Mouse (Mus musculus): ENCODE results near the gene Tram2. TPM values are rescaled to one million over a fixed set of nuclear protein-coding genes. Genes with fewer than 3 reads are reported as not detected.

Tram2 gene
- 1 to 10 TPM; 3.4 to 4.5 TPM for polyA plus RNA-seq (2017; shearing (Covaris generic))

DNA sequence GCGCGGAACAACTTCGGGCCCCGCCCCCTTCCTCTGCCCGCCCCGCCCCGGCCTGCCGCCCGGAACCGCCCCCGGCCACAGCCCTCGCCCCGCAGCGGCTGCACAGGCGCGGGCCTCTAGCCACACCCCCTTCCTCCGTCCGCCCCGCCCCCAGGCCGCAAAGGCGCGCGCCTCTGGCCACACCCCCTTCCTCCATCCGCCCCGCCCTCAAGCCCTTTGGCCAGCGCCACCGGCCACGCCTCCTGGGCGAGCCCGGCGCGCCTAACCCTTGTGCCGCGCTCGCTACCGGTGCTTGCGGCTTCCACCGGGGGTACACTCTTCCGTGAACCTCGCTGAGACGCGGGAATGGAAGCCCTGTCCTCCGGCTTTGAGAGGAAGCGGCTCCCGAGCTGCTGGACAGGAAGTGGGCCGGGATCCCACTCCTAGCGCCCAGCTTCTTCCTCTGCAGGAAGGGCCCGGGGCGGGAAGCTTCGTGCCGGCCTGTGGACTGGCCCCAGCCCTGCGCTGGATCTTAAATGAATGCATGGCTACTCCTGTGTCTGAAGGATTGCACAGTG, at the start of gene Tram2:
Gene Tram2 (minus strand): TSS at position 13 of the 557 bp plus-strand sequence.

DNA sequence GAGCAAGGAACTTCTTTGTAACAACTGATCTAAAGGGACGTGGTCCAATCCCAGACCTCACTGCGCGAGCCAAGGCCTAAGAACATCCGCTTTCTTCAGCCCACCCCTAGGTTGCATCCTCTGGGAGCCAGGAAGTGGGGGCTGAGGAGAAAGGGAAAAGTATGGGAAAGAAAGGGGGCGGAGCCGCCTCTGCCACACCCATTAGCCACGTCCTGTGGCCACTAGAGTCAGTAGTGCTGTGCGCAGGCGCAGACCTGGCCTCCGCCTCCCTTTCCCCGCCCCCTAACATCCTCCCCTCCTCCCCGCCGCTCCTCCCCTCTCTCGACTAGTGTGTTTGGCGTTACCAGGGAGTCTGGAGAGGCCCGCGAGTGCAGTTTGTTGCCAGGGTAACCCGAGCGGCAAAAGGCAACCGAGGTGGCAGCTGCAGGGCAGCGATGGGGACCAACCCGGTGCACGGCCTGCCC, 127.7 kb downstream of the Tram2 start, which contains the start of gene Efhc1:
Gene Efhc1 (plus strand): TSS at position 327 of the 464 bp plus-strand sequence.

Other genes starting within 250 kb of the Tram2 start
- gene Paqr8, start 188.6 kb downstream of the Tram2 start, polyA plus RNA-seq (2017; shearing (Covaris generic)): 1 to 10 TPM; 4.2 to 6.4 TPM
- gene Efhc1, start 127.6 kb downstream of the Tram2 start, polyA plus RNA-seq (2017; shearing (Covaris generic)): 1 to 10 TPM in 1 of 2 experiments, under 1 TPM in 1; 0.93 to 1.2 TPM
- 1 to 10 TPM; 4.3 to 6.1 TPM for gene Tmem14a, start 139.3 kb upstream of the Tram2 start, polyA plus RNA-seq (2017; shearing (Covaris generic))
- 1 to 10 TPM; 2.3 to 2.9 TPM for gene Gsta3, start 161.4 kb upstream of the Tram2 start, polyA plus RNA-seq (2017; shearing (Covaris generic))

Data from inflammation-experienced regulatory T-cells (primary cell).